Mouse (Mus musculus): ENCODE results near the gene Adal. TPM values are rescaled to one million over a fixed set of nuclear protein-coding genes. Genes with fewer than 3 reads are reported as not detected.
"Not testable (repeated sequence)": the region's sequence is repeated elsewhere in the genome, so short reads cannot be mapped to it uniquely, and the experiment has no call there.

Adal gene
- 10 to 100 TPM; 15.1 to 15.3 TPM for total RNA-seq (2021)
- long read RNA-seq, partial matches to known transcripts, result 0 of 14 reads
- long read RNA-seq, other reads (novel, unspliced or antisense), result 12 of 14 reads

DNA sequence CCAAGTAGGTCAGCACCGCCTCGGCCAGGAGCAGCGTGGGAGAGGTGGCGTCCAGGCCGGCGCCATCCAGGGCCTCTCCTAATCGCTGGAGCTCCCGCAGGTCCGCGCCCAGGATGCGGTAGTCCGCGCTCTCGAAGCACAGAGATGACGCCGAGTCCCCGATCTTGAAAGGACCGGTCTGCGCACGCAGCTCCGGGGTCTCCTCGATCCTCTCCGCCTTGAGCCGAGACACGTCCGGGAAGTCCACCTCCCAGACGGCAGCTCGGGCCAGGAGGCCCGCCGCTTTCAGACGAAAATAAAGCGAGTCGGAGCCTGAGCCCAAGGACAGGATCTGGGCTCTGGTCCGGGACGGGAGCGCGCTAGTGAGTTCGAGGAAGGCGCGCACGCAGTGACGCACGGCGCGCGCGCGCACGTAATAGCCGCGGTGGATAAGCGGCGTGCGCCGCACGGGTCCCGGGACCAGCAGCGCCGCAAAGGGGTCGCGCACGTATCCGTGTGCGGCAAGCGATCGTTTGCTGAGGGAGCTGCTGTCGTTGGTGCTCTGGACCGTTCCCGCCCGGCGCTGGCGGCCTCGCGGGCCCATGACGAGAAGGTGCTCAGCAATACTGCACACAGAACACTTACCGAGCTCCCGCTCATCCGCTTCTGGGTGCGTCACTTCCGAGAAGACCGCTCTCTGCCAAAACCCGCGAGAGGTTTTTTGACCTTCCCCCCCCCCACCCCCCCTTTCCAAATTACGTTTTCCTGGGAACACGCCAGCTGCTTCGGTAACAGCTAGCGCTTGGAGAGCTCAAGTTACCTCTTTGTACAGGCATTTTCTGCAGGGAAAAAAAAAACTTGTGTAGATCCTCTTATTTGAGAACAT lies at the start of gene Adal, which contains the start of gene Lcmt2:
TSS of gene Adal (plus strand) at position 411 of the 865 bp plus-strand sequence.
TSS of gene Lcmt2 (minus strand) at position 636 of the 865 bp plus-strand sequence.
- peak; percentile 90 to 94 for DNase-seq (ENCODE audit: low spot score in 2 of 2)

DNA sequence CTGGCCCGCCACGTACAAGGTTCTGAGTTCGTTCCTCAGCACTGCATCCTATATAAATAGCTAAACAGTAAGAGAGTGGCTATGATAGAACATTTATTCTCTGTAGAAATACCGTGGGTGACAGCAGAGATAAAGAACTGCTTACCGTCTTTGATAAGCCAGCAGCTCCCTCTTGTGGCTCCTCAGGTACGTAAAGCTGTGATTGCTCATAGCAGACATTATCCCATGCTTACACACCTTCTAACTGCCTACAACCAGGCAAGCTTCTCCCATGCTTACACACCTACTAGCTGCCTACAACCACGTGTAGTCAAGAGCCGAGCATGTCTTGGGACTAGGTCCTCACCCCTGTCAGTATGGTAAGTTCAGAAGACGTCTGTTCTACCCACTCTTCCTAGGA lies 38.2 kb upstream of the Adal start:
- peak; percentile 66 to 76 for DNase-seq (ENCODE audit: low spot score in 2 of 2)

DNA sequence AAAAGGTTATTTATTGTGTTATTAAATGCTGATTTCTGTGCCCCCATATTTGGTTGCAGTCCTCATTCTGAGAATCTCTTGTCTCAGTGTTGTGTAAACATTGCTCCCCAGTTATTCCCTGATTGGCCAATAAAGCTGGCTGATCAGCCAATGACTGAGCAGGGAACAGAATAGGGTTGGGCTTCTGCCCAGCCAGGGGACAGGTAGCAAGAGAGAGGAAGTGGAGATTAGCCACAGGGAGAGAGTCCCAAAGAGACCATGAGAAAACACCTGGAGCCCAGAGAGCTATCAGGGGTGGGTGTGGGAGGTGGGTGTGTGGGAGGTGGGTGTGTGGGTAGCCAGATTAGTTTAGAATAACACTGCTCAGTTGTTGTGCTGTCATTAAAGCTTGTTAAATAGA lies 34.3 kb upstream of the Adal start:
- no peak for DNase-seq (ENCODE audit: low spot score in 2 of 2)

DNA sequence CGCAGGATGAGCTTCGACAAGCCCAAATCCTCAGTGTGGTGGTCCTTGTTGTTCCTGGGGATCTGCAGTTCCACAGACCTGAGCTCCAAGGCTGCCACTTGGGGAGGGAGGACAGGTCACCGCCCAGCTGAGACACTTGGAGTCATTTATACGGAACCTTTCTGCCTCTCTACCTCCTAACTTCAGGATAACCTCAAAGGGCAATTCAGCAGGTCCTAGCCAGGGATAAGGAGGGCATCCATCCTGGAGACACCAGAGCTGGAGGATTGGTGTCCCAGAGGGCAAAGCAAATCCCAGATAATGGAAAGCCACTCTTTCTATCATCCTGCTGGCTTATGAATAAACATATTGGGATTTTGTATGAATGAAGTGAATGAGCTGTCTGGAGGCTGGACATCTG lies 30.5 kb upstream of the Adal start, which contains the start of gene Tgm7:
TSS of gene Tgm7 (minus strand) at position 101 of the 400 bp plus-strand sequence.
- no peak for DNase-seq (ENCODE audit: low spot score in 2 of 2)

DNA sequence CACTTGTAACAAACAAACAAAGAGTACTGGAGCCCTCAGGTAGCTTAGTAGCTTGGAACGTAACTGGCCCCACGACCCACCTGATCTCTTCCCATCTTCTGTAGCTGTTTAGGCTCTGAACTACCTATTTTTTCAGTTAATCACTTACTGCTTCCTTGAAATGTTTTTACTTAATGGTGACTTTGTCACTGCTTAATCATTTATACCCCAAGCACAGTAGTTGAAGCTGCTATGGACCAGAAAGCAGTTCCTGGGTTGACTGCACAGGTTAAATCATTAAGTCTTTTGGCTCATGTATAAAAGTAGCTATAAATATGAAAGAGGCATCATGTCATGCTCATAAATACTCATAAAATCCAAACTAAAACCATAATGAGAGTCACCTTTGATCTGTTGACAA lies 24.8 kb upstream of the Adal start:
- DNase-seq (ENCODE audit: low spot score in 2 of 2), result no peak

DNA sequence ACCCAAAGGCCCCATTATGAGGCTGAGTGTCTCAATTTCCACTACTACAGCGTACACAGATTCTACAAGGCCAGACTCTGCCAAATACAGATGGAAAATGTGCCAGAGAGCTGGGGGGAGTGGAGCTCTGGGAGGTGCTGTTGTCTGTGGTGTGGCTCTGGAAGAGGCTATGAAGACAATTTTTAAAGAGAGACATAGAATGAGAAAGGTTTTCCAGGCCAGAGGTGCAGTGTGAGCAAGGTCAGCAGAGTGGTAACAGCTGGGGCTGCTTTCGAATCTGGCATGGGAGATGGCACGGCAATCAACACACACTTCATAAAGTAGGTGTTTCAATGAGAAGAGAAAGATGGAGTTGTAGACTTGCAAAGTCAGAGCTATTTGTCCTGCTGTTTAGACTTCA lies 21.0 kb upstream of the Adal start:
- DNase-seq (ENCODE audit: low spot score in 2 of 2), result no peak

DNA sequence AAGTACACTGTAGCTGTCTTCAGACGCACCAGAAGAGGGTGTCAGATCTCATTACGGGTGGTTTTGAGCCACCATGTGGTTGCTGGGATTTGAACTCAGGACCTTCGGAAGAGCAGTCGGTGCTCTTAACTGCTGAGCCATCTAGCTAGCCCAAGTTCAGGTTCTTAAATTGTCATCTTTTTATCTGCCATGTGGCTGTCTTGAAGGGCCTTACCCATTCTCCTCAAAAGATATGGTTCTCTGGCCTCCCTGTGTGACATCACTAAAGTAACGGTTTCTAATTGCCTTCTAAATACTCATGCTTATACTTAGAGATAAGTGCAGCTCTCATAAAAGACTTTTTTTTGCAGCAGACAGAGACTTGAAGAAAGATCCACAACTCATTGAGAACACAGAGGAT lies 13.9 kb upstream of the Adal start:
- not testable (repeated sequence) for DNase-seq (ENCODE audit: low spot score in 2 of 2)

DNA sequence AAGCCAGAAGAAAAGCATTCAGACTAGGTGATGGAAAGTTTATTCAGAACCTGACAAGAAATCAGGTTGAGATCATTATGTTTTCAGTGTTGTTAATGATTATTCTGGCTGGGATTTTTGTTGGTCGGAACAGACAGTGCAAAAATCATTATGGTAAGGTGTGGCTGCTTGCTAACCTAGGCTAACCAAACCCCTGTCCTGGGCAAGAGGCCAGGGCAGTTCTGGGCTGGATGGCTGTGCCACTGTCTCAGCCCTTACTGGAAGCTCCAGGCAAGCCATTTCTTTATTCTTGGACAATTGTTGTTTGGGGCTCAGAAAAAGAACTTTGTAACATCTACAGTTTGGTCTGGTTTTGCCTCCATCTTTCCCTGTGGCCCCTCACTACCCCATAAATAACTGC lies 12.7 kb upstream of the Adal start:
- no peak for DNase-seq (ENCODE audit: low spot score in 2 of 2)

DNA sequence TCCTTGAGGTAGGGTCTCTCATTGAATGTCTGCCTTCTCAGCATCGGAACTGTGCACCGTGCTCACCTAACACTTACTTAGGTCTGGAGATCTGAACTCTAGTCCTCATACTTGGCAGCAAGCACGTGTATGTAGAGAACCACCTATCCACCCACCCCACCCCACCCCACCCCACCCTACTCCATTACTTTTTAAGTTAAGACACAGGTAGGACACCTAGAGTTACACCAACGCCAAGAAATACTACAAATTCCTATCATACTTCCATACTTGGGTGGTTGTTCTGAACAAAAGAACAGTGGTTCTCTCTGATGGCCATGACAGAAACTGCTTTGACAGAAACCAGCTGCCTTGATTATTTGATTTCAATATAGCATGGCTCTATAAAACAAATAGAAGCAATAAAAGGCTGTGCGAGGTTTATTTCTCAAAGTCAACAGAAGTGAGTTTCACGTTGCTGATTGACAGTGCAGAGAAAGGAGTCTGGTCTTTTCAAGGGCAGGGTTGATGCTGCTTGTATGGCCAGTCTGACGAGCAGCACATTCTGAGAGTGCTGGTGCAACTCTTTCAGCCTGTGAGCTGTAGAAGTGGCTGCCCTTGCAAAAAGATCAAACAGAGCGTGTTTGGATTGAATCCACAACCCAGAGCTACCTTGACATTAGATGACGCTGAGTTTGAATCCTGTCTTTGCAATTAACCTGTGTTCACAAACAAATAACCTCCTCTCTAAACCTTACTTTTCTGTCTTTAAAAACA lies 11.2 kb upstream of the Adal start:
- no peak for DNase-seq (ENCODE audit: low spot score in 2 of 2)

DNA sequence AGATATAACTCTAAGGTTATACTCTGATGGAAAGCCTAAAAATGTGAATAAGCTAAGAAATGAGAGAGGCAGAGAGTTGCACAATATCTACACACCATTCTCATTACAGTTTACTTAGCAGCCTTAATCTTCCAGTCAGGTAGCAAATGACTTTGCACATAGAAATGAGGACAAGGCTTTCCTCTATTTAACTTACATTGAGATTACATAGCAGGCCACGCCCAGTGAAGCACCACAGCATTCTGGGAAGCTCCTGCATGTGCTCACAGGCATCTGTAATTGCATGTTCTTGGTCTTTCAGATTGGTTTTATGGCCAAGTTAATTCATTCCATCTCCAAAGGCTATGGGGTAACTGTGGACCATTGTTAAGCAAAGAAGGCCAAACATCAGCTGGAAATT lies 7.4 kb upstream of the Adal start:
- DNase-seq (ENCODE audit: low spot score in 2 of 2), result no peak

DNA sequence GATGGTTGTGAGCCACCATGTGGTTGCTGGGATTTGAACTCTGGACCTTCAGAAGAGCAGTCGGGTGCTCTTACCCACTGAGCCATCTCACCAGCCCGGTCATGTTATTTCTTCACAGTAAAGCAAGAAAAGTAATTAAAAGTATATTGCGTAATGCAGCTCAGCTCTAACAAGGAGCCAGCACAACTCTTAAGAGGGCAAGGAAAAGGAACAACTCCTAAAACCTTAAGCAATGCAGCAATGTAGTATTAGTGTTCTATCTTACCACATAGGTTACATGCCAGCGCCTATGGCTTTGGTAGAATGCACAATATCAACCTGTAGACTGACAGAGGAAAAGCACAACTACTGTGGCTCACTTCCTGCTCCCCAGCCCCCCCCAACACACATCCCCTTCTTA lies 2.9 kb upstream of the Adal start:
- no peak for DNase-seq (ENCODE audit: low spot score in 2 of 2)

DNA sequence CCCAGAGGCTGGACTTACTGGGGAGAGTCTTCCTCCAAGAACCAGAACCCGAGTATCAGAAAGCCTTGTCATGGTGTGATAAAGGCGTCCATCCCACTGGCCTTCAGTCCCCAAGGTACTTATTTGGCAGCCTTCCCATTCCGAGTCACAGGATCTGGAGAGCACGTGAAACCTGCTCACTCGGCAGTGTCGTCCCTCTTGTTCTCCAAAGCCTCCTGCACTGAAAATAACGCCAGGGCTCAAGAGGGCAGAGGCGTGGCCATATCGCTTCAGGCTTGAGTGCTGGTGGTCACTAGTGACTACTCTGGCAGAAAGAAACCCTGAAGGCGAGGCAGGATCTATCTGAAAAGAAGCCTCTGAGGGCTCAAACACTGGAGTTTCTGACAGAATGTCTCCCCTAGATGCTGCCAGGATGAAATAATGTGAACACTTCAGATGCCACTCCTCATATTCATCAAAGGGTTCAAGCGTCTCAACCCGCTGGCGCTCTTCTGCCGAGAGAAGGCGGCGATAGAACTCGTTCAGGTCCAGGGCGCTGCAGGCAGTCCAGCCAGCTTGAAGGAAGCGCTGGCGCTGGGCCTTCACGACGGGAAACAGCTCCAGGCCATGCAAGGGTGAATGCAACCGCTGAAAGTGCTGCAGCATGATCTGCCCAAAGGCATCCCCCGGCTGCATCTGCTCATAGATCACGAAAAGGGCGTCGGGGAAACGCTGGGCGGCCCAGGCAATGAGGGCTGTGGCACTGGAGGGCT lies 786 bp upstream of the Adal start:
- peak; percentile 10 to 20 for DNase-seq (ENCODE audit: low spot score in 2 of 2)

DNA sequence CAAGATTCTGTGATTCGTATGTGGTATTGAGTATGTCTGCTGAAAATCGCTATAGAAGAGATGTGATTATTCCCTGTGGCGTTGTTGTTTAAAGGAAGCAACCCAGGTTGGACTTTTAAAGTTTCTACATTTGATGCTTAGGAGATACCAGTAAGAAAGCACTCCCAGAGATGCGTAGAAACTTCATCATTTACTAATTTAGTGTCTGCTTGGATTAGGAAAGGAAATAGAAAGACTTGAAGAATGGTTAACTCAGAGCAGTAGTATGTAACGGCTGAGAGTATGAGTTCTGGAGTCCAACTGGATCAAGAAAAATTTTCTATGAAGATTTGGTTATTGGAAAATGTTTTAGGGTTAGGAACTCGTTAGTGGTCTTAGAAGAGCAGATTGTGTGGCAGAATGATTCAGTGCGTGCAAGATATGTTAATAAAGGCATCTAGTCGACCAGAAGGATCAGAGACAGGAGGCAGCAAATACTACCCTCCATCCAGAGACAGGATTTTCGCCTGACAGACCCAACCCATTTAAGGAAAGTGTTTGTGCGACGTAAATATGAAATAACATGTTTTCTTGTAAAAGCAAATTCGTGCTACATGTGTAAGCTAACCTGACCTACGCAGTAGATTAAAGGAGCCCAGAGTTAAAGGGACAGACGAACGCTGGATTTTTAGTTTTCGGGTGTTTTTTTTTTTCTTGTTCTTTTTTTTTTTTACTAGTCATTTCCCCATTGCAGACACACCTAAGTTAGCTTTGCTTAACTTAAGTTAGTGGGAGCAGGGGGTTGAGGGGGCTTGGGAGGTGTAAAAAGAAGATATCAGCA lies 1.2 kb downstream of the Adal start:
- no peak for DNase-seq (ENCODE audit: low spot score in 2 of 2)

DNA sequence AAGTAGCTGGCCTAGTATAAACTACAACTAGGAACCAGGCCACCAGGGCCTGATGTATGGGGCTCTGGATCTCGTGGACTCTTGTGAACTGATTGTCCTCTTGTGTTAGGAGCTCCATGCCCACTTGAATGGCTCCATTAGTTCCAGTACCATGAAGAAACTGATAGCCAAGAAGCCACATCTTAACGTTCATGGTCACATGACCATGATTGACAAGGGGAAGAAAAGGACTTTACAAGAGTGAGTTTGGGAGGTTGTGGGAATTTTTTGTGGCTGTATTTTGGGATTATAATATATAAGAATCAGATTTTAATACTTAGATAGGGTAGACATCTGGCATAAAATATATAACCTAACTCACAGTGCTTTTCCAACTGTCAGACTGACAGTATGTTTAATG lies 2.2 kb downstream of the Adal start:
- DNase-seq (ENCODE audit: low spot score in 2 of 2), result no peak

DNA sequence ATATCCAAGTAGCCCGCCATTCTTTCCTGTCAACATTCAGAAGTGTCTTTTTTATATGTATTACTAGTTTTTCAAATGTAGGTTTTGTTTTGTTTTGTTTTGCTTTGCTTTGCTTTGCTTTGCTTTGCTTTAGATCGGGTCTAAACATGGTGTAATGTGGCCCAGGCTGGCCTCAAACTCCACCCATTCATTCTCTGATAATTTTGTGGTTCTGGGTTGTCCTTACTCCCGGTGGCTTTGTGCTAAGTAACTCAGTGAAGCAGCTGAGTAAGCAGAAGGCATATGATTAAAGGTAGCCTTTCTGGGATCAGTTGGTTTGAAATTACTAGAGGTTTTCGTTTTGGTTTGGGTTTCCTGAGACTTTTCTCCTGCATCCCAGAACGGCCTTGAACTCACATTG lies 9.5 kb downstream of the Adal start:
- no peak for DNase-seq (ENCODE audit: low spot score in 2 of 2)

DNA sequence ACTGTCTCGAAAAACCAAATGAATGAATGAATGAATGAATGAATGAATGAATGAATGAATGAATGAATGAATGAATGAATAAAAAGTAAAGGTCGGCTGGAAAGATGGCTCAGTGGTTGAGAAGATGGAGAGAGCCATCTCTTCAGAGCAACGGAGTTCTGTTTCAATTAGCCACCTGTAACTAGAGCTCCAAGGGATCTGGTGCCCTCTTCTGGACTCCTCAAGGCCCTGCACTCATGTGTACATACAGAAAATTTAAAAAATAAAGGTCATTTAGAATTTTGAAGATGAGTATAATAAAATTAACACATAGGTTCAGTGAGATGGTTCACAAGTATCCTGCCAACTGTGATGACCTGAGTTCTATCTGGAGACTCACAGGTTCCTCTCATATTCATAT lies 12.9 kb downstream of the Adal start:
- no peak for DNase-seq (ENCODE audit: low spot score in 2 of 2)

DNA sequence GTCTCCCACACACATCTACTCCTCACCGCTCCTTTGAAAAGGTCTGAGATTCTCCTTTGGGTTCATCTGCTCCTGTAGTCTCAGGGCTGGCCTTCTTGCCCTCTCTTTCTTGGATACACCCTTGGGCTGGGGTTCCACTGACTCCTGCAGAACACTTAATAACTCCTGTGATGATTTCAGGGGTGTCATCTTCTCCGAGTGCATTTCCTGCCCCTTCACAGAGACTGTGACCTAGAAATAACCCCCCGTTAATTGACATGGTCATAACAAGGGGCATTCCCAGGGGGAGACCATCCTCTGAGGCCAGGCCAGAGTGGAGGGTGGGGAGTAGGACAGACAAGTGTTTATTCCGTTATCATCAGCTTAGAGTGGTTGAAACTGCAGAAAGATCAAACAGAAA lies 28.9 kb downstream of the Adal start:
- no peak for DNase-seq (ENCODE audit: low spot score in 2 of 2)

DNA sequence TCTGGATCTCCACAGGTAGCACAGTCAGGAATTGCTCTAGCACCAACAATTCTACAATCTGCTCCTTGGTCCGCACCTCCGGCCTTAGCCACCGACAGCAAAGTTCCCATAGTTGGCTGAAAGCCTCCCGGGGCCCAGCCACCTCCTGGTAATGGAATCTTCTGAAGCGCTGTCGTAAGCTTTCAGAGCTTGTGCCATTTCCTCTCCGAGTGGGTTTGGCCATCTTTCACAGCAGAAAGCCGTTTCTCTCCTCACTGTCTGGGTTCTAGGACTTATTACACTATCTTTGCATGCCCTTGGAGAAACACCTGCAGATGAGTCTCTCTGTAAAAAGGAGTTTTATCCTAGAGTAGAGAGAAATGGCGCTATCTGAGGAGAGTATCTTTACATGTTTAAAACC lies 29.7 kb downstream of the Adal start:
- peak; percentile 9 to 29 for DNase-seq (ENCODE audit: low spot score in 2 of 2)

DNA sequence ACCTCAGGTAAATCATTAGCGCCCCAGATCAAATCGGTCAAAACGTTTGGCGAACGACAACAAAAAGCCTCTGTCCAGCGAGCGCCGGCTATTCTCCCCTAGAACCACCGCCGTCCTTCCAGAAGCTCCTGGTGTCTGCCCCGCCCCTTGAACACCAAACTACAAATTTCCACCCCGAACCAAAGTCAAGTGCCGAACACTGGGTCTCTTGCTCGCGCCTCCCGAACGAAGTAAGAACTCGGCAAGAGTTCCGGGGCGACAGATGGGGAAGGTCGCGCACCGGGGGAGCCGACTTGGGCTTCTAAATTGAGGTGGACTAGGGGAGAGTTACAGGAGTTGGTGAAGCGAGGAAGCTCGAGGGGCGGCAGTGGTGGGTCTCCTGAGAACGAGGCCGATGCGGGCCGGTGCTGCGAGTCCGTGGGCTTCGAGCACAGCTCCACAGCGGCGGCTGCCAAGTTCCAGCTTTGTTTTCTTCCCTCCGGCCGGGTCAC lies 30.3 kb downstream of the Adal start, which contains the start of gene Tubgcp4:
TSS of gene Tubgcp4 (plus strand) at position 174 of the 491 bp plus-strand sequence.
- no peak for DNase-seq (ENCODE audit: low spot score in 2 of 2)

Measured in layer of hippocampus, postnatal 10 days (tissue).